Mouse (Mus musculus): Measurements from ENCODE around the gene Flrt1. TPM values are rescaled to one million over a fixed set of nuclear protein-coding genes. Genes with fewer than 3 reads are reported as not detected.
"Not testable (repeated sequence)": the region's sequence is repeated elsewhere in the genome, so short reads cannot be mapped to it uniquely, and the experiment has no call there.

Gene Flrt1
- total and polyA plus RNA-seq, 2 experiments = 0.09 to 0.31 TPM

DNA sequence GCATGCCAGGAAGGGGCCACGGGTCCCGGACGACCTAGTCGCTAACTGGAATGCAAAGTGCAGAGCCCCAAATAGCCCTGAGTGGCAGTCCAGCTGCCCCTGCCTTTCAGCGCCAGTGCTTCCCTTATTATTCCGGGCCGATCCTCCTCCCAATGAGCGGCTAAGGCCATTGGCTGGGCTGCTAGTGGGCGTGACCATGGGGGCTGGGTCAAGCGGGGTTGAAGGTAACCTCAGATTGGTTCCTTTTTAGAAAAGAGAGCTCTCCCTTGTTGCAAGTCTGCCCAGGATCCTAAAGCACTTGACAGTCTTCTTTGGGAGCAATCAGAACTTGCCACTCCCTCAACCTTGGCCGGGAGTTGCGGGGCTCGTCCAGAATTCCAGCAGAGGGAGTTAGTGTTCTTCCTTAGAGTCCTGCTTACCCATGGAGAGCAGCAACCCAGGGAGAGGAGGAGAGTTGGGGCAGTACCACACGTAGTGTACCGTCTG lies 47.8 kb downstream of the Flrt1 start:
- Histone ChIP-seq H3K27me3 (ENCODE audit: control insufficient read depth, insufficient read depth, low read length) (no peaks in the 10 kb centered on the region), H3K4me3 (ENCODE audit: insufficient read depth, low read depth, low read length) (peak overlapping the region; percentile 79), H3K4me1 (ENCODE audit: control insufficient read depth, insufficient read depth, low read length) (peaks cover 12% of the 10 kb centered on the region), H3K79me2 (ENCODE audit: control insufficient read depth, insufficient read depth, low read length) (no peaks in the 10 kb centered on the region; the same call in 1 of the 2 replicates), H3K9ac (ENCODE audit: low read depth, low read length) (peak overlapping the region; percentile 81), H3K36me3 (ENCODE audit: control insufficient read depth, insufficient read depth, low read length) (no peaks in the 10 kb centered on the region), H3K27ac (replicated peaks; ENCODE audit: insufficient read depth, low read depth, low read length) (peak overlapping the region; percentile 82)
- peak; percentile 36 for TF ChIP-seq CTCF (IDR thresholded peaks at IDR 0.05; ENCODE audit: low read depth, low read length)
- peak; percentile 99 for TF ChIP-seq POLR2A (IDR thresholded peaks at IDR 0.05; ENCODE audit: extremely low read depth, insufficient read depth, low read length)
- DNase-seq (ENCODE audit: extremely low read depth, low read depth, low spot score) = peak; percentile 93
- WGBS = under 1% methylated on average over 15 of the region's 15 CpGs

DNA sequence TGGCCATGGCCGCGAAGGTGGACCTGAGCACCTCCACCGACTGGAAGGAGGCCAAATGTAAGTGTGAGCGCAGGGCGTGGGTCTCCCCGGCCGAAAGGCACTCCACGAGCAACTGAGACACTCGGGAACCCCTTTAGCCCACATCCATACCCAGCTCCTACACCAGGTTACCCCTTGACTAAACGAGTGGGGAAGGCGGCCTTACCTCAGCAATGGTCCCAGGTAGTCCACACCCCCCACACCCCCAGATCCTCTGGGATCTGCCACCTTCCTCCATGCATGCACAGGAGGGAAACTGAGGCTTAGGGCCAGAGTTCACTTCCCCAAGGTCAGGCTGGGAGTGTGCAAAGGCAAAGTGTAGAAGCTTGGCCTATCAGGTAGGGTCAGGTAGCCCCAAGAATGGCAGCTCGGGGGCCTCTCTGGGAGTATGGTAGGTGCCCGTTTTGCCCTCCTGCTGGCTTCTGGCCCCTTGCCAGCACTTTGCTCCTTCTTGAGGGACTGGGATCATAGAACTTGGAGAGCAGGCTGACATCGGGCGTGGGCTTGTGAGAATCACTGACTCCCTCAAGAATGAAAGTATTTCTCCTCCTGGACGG lies 48.3 kb downstream of the Flrt1 start:
- under 1% methylated on average over 16 of the region's 16 CpGs for WGBS
- H3K4me3 ChIP-seq (ENCODE audit: insufficient read depth, low read depth, low read length) = peak overlapping the region; percentile 79
- peak overlapping the region; percentile 82 for H3K27ac ChIP-seq (replicated peaks; ENCODE audit: insufficient read depth, low read depth, low read length)
- H3K79me2 ChIP-seq (ENCODE audit: control insufficient read depth, insufficient read depth, low read length) = no peaks in the 10 kb centered on the region; the same call in 1 of the 2 replicates
- H3K9ac ChIP-seq (ENCODE audit: low read depth, low read length) = peak overlapping the region; percentile 81
- H3K36me3 ChIP-seq (ENCODE audit: control insufficient read depth, insufficient read depth, low read length) = no peaks in the 10 kb centered on the region
- DNase-seq (ENCODE audit: extremely low read depth, low read depth, low spot score) = no peak
- TF ChIP-seq CTCF (IDR thresholded peaks at IDR 0.05; ENCODE audit: low read depth, low read length) = no peak
- TF ChIP-seq POLR2A (IDR thresholded peaks at IDR 0.05; ENCODE audit: extremely low read depth, insufficient read depth, low read length) = no peak
- H3K27me3 ChIP-seq (ENCODE audit: control insufficient read depth, insufficient read depth, low read length) = no peaks in the 10 kb centered on the region
- peaks cover 11% of the 10 kb centered on the region for H3K4me1 ChIP-seq (ENCODE audit: control insufficient read depth, insufficient read depth, low read length)

DNA sequence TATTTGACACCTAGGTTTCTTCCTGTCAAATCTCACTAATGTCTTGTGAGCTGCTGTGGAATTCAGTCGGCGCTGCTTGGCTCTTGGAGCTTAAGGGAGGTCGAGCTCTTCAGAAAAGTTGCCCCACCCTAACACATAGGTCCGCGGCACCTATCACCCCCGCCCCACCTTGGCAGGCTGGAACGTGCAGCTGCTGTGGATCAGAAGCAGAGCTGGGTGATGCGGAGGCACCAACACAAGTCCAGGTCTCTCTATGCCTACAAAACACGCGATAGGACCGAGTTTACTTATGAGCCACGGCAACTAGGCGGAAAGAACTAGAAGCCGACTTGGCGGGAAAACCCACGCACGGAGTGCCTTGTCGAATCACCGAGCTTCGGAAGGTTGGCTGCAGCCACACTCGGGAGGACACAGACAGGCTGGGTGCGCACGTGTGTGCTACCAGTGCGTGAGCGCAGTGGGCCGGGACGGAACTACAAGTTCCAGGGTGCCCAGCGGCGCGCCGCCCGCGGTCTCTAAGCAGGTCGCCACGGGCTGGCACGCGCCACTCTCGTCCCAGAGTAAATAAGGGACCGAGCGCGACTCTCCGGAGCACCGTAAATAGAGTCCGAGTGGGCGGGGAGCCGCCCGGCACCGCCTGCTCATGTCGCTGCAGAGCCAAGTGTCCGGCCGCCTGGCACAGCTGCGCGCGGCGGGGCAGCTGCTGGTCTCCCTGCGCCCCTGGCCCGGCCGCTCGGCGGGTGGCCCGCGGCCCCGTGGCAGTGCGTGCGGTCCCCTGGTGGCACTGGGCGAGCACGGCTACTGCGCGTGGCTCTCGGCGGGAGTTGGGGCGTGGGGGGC lies 49.1 kb downstream of the Flrt1 start, which contains the start of gene Macrod1:
TSS of gene Macrod1 (plus strand) at position 563 of the 840 bp plus-strand sequence.
- peak within 1 kb of the TSS; percentile 79 for H3K4me3 ChIP-seq (ENCODE audit: insufficient read depth, low read depth, low read length)
- no peaks in the 10 kb centered on the region; the same call in 1 of the 2 replicates for H3K79me2 ChIP-seq (ENCODE audit: control insufficient read depth, insufficient read depth, low read length)
- H3K27me3 ChIP-seq (ENCODE audit: control insufficient read depth, insufficient read depth, low read length) = no peaks in the 10 kb centered on the region
- WGBS = 1% methylated on average over 72 of the region's 72 CpGs
- peaks cover 9% of the 10 kb centered on the region for H3K4me1 ChIP-seq (ENCODE audit: control insufficient read depth, insufficient read depth, low read length)
- H3K27ac ChIP-seq (replicated peaks; ENCODE audit: insufficient read depth, low read depth, low read length) = peak within 1 kb of the TSS; percentile 82
- no peaks in the 10 kb centered on the region for H3K36me3 ChIP-seq (ENCODE audit: control insufficient read depth, insufficient read depth, low read length)
- peak within 1 kb of the TSS; percentile 81 for H3K9ac ChIP-seq (ENCODE audit: low read depth, low read length)
- peak; percentile 89 for DNase-seq (ENCODE audit: extremely low read depth, low read depth, low spot score)
- TF ChIP-seq POLR2A (IDR thresholded peaks at IDR 0.05; ENCODE audit: extremely low read depth, insufficient read depth, low read length) = 0 out of 2 replicates have a peak, but pooled peaks have one; percentile 56
- no peak for TF ChIP-seq CTCF (IDR thresholded peaks at IDR 0.05; ENCODE audit: low read depth, low read length)

DNA sequence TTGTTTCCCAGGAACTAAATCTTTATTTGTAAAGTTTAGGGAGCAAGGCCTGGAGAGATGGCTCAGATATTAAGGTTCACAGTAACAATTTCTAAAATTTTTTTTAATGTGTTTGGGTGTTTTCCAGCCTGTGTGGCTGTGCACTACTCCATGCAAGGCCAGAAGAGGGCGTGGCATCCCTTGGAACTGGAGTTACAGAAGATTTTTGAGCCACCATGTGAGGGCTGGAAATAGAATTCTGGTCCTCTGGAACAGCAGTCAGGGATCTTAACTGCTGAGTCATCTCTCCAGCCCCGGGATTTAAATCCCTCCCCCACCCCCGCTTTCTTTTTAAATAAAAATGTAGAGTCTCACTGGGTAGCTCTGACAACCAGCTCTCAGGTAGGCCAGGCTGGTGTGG lies 50.4 kb downstream of the Flrt1 start:
- Histone ChIP-seq H3K4me3 (ENCODE audit: insufficient read depth, low read depth, low read length) (no peak overlapping the region), H3K4me1 (ENCODE audit: control insufficient read depth, insufficient read depth, low read length) (peaks cover 9% of the 10 kb centered on the region), H3K27me3 (ENCODE audit: control insufficient read depth, insufficient read depth, low read length) (no peaks in the 10 kb centered on the region), H3K79me2 (ENCODE audit: control insufficient read depth, insufficient read depth, low read length) (no peaks in the 10 kb centered on the region; the same call in 1 of the 2 replicates), H3K27ac (replicated peaks; ENCODE audit: insufficient read depth, low read depth, low read length) (no peak overlapping the region), H3K36me3 (ENCODE audit: control insufficient read depth, insufficient read depth, low read length) (no peaks in the 10 kb centered on the region), H3K9ac (ENCODE audit: low read depth, low read length) (no peak overlapping the region)
- TF ChIP-seq CTCF (IDR thresholded peaks at IDR 0.05; ENCODE audit: low read depth, low read length) = no peak
- no peak for TF ChIP-seq POLR2A (IDR thresholded peaks at IDR 0.05; ENCODE audit: extremely low read depth, insufficient read depth, low read length)
- 54% methylated on average over 3 of the region's 3 CpGs for WGBS
- DNase-seq (ENCODE audit: extremely low read depth, low read depth, low spot score) = no peak

DNA sequence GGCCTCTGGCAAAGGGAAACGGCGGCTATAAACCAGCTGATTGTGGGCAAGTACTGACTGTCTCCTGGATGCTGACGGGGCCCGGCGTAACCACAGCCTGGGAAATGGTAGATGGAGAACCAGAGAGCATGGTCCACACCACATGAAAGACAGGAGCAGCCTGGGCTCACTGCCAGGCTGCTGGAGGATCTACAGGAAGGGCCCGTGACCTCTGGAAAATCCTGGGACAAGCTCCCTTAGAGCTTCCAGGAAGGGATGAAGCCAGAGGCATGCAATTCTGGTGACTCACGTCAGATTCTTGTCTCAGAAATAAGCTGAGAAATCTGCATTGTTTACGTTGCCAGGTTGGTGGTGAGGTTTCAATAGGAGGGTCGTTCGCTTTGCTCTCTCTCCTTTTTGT lies 50.8 kb downstream of the Flrt1 start:
- WGBS = 64% methylated on average over 10 of the region's 10 CpGs
- Histone ChIP-seq H3K27me3 (ENCODE audit: control insufficient read depth, insufficient read depth, low read length) (no peaks in the 10 kb centered on the region), H3K79me2 (ENCODE audit: control insufficient read depth, insufficient read depth, low read length) (no peaks in the 10 kb centered on the region; the same call in 1 of the 2 replicates), H3K36me3 (ENCODE audit: control insufficient read depth, insufficient read depth, low read length) (no peaks in the 10 kb centered on the region), H3K4me1 (ENCODE audit: control insufficient read depth, insufficient read depth, low read length) (peaks cover 9% of the 10 kb centered on the region), H3K4me3 (ENCODE audit: insufficient read depth, low read depth, low read length) (no peak overlapping the region), H3K9ac (ENCODE audit: low read depth, low read length) (no peak overlapping the region), H3K27ac (replicated peaks; ENCODE audit: insufficient read depth, low read depth, low read length) (no peak overlapping the region)
- DNase-seq (ENCODE audit: extremely low read depth, low read depth, low spot score) = no peak
- no peak for TF ChIP-seq CTCF (IDR thresholded peaks at IDR 0.05; ENCODE audit: low read depth, low read length)
- no peak for TF ChIP-seq POLR2A (IDR thresholded peaks at IDR 0.05; ENCODE audit: extremely low read depth, insufficient read depth, low read length)

DNA sequence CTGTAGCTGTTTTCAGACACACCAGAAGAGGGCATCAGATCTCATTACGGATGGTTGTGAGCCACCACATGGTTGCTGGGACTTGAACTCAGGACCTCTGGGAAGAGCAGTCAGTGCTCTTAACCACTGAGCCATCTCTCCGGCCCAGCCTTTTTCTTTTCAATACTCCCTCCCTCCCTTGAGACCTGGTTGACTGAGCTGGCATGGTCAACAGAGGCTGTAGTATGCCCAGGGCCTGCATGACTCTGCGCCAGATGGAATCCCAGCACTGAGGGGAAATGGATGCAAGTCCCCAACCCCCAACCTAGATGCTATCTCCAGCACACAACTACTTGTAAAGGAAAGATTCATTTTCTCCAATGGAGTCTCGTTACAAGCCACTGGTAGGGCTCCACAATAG lies 52.1 kb downstream of the Flrt1 start:
- H3K79me2 ChIP-seq (ENCODE audit: control insufficient read depth, insufficient read depth, low read length) = not testable (repeated sequence)

More for the DNA sequence above, 52.1 kb downstream of the Flrt1 start:
- H3K4me1 ChIP-seq (ENCODE audit: control insufficient read depth, insufficient read depth, low read length); H3K36me3 ChIP-seq (ENCODE audit: control insufficient read depth, insufficient read depth, low read length); H3K4me3 ChIP-seq (ENCODE audit: insufficient read depth, low read depth, low read length); H3K27me3 ChIP-seq (ENCODE audit: control insufficient read depth, insufficient read depth, low read length); DNase-seq (ENCODE audit: extremely low read depth, low read depth, low spot score); H3K27ac ChIP-seq (replicated peaks; ENCODE audit: insufficient read depth, low read depth, low read length); H3K9ac ChIP-seq (ENCODE audit: low read depth, low read length): not testable (repeated sequence)
- 95% methylated on average over 4 of the region's 4 CpGs for WGBS

All from liver, adult 2 months (tissue).